Mouse (Mus musculus) limb, embryonic 14.5 days (tissue): Measurements from ENCODE around the gene Armc5. TPM values are rescaled to one million over a fixed set of nuclear protein-coding genes. Genes with fewer than 3 reads are reported as not detected.

Source experiments
- ATAC-seq: fragments of 200-750 bp; cut with Nextera tagmentation; 2 replicates; pipeline ENCODE4 v1.8.0; 2017; ENCODE audit warnings: low read depth, moderate number of reproducible peaks, moderate TSS enrichment; ENCODE audit not compliant: low FRiP score
- DNase-seq: peaks from one replicate; pipeline ENCODE4 v3.0.0-alpha.2; 2015; ENCODE audit warnings: low spot score
- H3K27ac ChIP-seq: fragments of 300-500 bp; sonication (generic); replicated peaks from 2 replicates; pipeline ENCODE4 v1.5.1; 2014; ENCODE audit warnings: low read depth, mild to moderate bottlenecking, low read length, moderate library complexity, mixed read lengths
- H3K27me3 ChIP-seq: fragments of 300-500 bp; sonication (generic); 2 replicates; pipeline ENCODE4 v1.6.1; 2014; ENCODE audit warnings: low read length, mixed read lengths; ENCODE audit not compliant: control insufficient read depth, insufficient read depth
- H3K36me3 ChIP-seq: fragments of 300-500 bp; sonication (generic); 2 replicates; pipeline ENCODE4 v1.6.1; 2014; ENCODE audit warnings: mild to moderate bottlenecking, low read length, moderate library complexity, mixed read lengths; ENCODE audit not compliant: control insufficient read depth, insufficient read depth
- H3K4me1 ChIP-seq: fragments of 300-500 bp; sonication (generic); 2 replicates; pipeline ENCODE4 v1.6.1; 2014; ENCODE audit warnings: antibody characterized with exemption, low read length, mixed read lengths; ENCODE audit not compliant: control insufficient read depth, insufficient read depth
- H3K4me2 ChIP-seq: fragments of 300-500 bp; sonication (generic); replicated peaks from 2 replicates; pipeline ENCODE4 v1.6.1; 2014; ENCODE audit warnings: low read depth, mild to moderate bottlenecking, low read length, moderate library complexity; ENCODE audit not compliant: severe bottlenecking
- H3K4me3 ChIP-seq: fragments of 300-500 bp; sonication (generic); replicated peaks from 2 replicates; pipeline ENCODE4 v1.5.1; 2014; ENCODE audit warnings: low read length
- H3K9ac ChIP-seq: fragments of 300-500 bp; sonication (generic); 2 replicates; pipeline ENCODE4 v1.6.1; 2014; ENCODE audit warnings: mild to moderate bottlenecking, low read depth, low read length, moderate library complexity; ENCODE audit not compliant: severe bottlenecking
- H3K9me3 ChIP-seq: fragments of 300-500 bp; sonication (generic); 2 replicates; pipeline ENCODE4 v1.6.1; 2016; ENCODE audit warnings: low read length; ENCODE audit not compliant: control insufficient read depth
- POLR2A ChIP-seq: fragments of 200-500 bp; IDR thresholded peaks from 2 replicates; pipeline ENCODE4 v1.8.0; 2012; ENCODE audit warnings: inconsistent platforms, mild to moderate bottlenecking, moderate library complexity, borderline replicate concordance; ENCODE audit not compliant: insufficient read depth, insufficient read length; ENCODE audit errors: extremely low read depth
- WGBS: fragments of 180-500 bp; shearing (Covaris S2); extraction: QIAGEN DNeasy Blood & Tissue Kit; methylation state at CpG from one replicate; pipeline ENCODE4 v1.1.7; 2014; 5-methylcytosine and 5-hydroxymethylcytosine counted together
- polyA plus RNA-seq, 2 experiments: library from polyadenylated mRNA; depleted of rRNA in 1 of 2; stranded (reverse) in 1 of 2; unstranded in 1 of 2; fragments of >200 nt; fragmentation: Nextera tagmentation in 1 of 2; extraction: Ambion mirVana in 1 of 2; gene quantifications; 2 replicates each; pipeline versions ENCODE4 v1.2.1 to v1.2.3; 2012 to 2014

The Armc5 gene
- polyA plus RNA-seq, 2 experiments: 14.5 to 21.2 TPM

DNA sequence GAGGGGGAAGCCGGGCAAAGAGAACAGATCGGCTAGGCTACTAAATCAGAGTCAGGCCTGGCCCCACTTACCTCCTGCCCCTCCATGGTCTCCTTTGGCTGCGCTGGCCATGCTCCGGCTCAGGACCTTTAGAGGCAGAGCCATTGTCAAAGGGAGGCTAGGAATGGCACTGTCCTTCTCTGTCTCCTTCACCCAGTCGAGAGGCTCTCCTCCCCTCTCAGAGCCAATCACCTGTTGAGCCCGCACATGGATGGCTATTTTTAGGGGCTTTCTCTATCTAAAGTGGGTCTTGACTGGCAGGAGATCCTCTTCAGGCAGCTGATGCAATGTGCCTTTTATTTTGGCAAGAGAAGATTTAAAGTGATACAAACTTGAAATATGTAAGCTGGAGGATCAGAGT is 31.0 kb upstream of the Armc5 start, which contains the start of gene Cox6a2:
Gene Cox6a2, minus strand, starts transcription at position 236 of the 400 bp plus-strand sequence.
- Histone ChIP-seq H3K36me3 (no peaks in the 10 kb centered on the region), H3K27me3 (no peaks in the 10 kb centered on the region), H3K9ac (no peak within 1 kb of the TSS), H3K4me3 (no peak within 1 kb of the TSS), H3K9me3 (no peaks in the 10 kb centered on the region), H3K4me2 (no peak within 1 kb of the TSS), H3K4me1 (no peaks in the 10 kb centered on the region), H3K27ac (no peak within 1 kb of the TSS)
- WGBS: 84% methylated on average over 6 of the region's 6 CpGs
- DNase-seq (no peak), ATAC-seq (no peak)
- no peak for TF ChIP-seq POLR2A

- Histone ChIP-seq H3K4me2 (no peak overlapping the region), H3K9ac (no peak overlapping the region), H3K4me3 (no peak overlapping the region), H3K27me3 (no peaks in the 10 kb centered on the region), H3K36me3 (no peaks in the 10 kb centered on the region), H3K4me1 (no peaks in the 10 kb centered on the region), H3K27ac (no peak overlapping the region), H3K9me3 (no peaks in the 10 kb centered on the region)
- TF ChIP-seq POLR2A: no peak
- DNase-seq (peak; percentile 90), ATAC-seq (peak; percentile 41; the same call in 1 of the 2 replicates)
- WGBS: 4% methylated on average over 4 of the region's 4 CpGs
Measured at GRCm38 (mm10) chr7:128208187-128208586, 29.0 kb upstream of the Armc5 start.

GRCm38 (mm10) chr7:128209826-128210225 is 27.3 kb upstream of the Armc5 start:
- ATAC-seq: no peak
- no peaks in the 10 kb centered on the region for H3K27me3 ChIP-seq
- H3K4me1 ChIP-seq: no peaks in the 10 kb centered on the region
- no peak for TF ChIP-seq POLR2A
- H3K4me3 ChIP-seq: no peak overlapping the region
- no peak for DNase-seq
- no peaks in the 10 kb centered on the region for H3K9me3 ChIP-seq
- H3K4me2 ChIP-seq: no peak overlapping the region
- 51% methylated on average over 3 of the region's 3 CpGs for WGBS
- no peaks in the 10 kb centered on the region for H3K36me3 ChIP-seq
- H3K27ac ChIP-seq: no peak overlapping the region
- no peak overlapping the region for H3K9ac ChIP-seq

- Histone ChIP-seq H3K4me1 (no peaks in the 10 kb centered on the region), H3K9ac (no peak overlapping the region), H3K4me2 (no peak overlapping the region), H3K9me3 (no peaks in the 10 kb centered on the region), H3K36me3 (no peaks in the 10 kb centered on the region), H3K27me3 (no peaks in the 10 kb centered on the region), H3K4me3 (no peak overlapping the region), H3K27ac (no peak overlapping the region)
- DNase-seq: no peak
- 89% methylated on average over 4 of the region's 4 CpGs for WGBS
- ATAC-seq: no peak
- no peak for TF ChIP-seq POLR2A
Measured at GRCm38 (mm10) chr7:128219952-128220351, 17.2 kb upstream of the Armc5 start.

GRCm38 (mm10) chr7:128220936-128221335 is 16.2 kb upstream of the Armc5 start:
- Histone ChIP-seq H3K4me2 (no peak overlapping the region), H3K36me3 (no peaks in the 10 kb centered on the region), H3K9ac (no peak overlapping the region), H3K9me3 (no peaks in the 10 kb centered on the region), H3K27ac (no peak overlapping the region), H3K27me3 (no peaks in the 10 kb centered on the region), H3K4me3 (no peak overlapping the region), H3K4me1 (no peaks in the 10 kb centered on the region)
- WGBS: 91% methylated on average over 3 of the region's 3 CpGs
- DNase-seq (no peak), ATAC-seq (no peak)
- no peak for TF ChIP-seq POLR2A

DNA sequence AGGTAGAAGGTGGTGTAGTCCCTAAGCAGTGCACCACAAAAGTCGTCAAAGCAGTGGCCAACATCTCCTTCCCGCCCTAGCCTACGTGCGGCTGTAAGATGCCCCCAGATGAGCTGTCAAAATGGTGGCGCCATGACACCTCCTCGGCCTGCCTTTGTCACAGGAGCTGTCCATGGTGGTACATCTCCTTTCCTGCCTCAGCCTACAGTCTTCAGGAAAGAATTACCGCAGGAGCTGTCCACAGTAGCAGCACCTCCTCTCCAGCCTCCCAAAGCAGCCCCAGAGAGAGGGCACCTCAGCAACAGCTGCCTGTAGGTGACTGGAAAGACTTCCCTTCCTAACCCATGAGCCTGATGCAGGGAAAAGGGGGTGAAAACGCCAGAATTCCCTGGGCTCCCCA is 5.4 kb upstream of the Armc5 start:
- Histone ChIP-seq H3K36me3 (0 out of 2 replicates have a peak, but pooled peaks cover 4% of the 10 kb centered on the region), H3K9me3 (no peaks in the 10 kb centered on the region), H3K4me1 (peaks cover 2% of the 10 kb centered on the region), H3K4me3 (no peak overlapping the region), H3K27me3 (no peaks in the 10 kb centered on the region), H3K4me2 (no peak overlapping the region), H3K27ac (no peak overlapping the region), H3K9ac (no peak overlapping the region)
- DNase-seq (peak; percentile 14), ATAC-seq (no peak)
- no peak for TF ChIP-seq POLR2A
- 39% methylated on average over 8 of the region's 8 CpGs for WGBS
